Mouse (Mus musculus): Measurements from ENCODE around the gene Srpk1. TPM values are rescaled to one million over a fixed set of nuclear protein-coding genes. Genes with fewer than 3 reads are reported as not detected.

Srpk1 gene
- polyA plus RNA-seq, 1 experiment, result 29.0 TPM

DNA sequence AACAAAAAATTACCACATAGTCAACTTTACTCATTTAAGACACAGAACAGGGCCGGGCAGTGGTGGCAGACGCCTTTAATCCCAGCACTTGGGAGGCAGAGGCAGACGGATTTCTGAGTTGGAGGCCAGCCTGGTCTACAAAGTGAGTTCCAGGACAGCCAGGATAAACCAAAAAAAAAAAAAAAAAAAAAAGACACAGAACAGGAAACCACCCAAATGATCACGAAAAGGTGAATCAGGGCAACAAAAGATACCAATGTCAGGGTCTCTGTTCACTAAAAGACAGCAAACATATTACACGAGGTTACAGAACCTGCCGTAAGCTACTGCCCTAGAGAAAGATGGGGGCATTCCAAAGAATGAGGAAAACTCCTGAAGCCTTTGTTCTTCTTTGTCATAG, 9.4 kb downstream of the Srpk1 start:
- Histone ChIP-seq H3K36me3 (ENCODE audit: control insufficient read depth, insufficient read depth) (peaks cover 28% of the 10 kb centered on the region), H3ac (ENCODE audit: control insufficient read depth, insufficient read length, low read depth) (no peak overlapping the region), H3K79me2 (ENCODE audit: control insufficient read depth, insufficient read depth) (peaks cover 100% of the 10 kb centered on the region), H3K4me3 (ENCODE audit: insufficient read depth, poor library complexity, severe bottlenecking) (no peak overlapping the region), H3K79me3 (ENCODE audit: low read depth) (peaks cover 84% of the 10 kb centered on the region), H3K27me3 (ENCODE audit: control insufficient read depth, insufficient read depth, insufficient read length) (no peaks in the 10 kb centered on the region)
- TF ChIP-seq FOSL1 (IDR thresholded peaks at IDR 0.05; ENCODE audit: insufficient read depth, low read length, poor library complexity, severe bottlenecking) (no peak), USF1 (IDR thresholded peaks at IDR 0.05; ENCODE audit: low read depth) (no peak), MYOG (IDR thresholded peaks at IDR 0.05; ENCODE audit: control insufficient read depth, extremely low read depth, insufficient read length) (no peak), MAX (IDR thresholded peaks at IDR 0.05) (no peak), CTCF (IDR thresholded peaks at IDR 0.05; ENCODE audit: control insufficient read depth, insufficient read depth, insufficient read length) (no peak), MYOD1 (IDR thresholded peaks at IDR 0.05; ENCODE audit: control insufficient read depth, insufficient read length, low read depth) (no peak)

- Histone ChIP-seq H3K79me2 (ENCODE audit: control insufficient read depth, insufficient read depth) (peaks cover 100% of the 10 kb centered on the region), H3K36me3 (ENCODE audit: control insufficient read depth, insufficient read depth) (peaks cover 33% of the 10 kb centered on the region), H3K4me3 (ENCODE audit: insufficient read depth, poor library complexity, severe bottlenecking) (no peak overlapping the region), H3K27me3 (ENCODE audit: control insufficient read depth, insufficient read depth, insufficient read length) (no peaks in the 10 kb centered on the region), H3ac (ENCODE audit: control insufficient read depth, insufficient read length, low read depth) (no peak overlapping the region), H3K79me3 (ENCODE audit: low read depth) (peaks cover 82% of the 10 kb centered on the region)
- TF ChIP-seq USF1 (IDR thresholded peaks at IDR 0.05; ENCODE audit: low read depth) (no peak), MYOD1 (IDR thresholded peaks at IDR 0.05; ENCODE audit: control insufficient read depth, insufficient read length, low read depth) (no peak), CEBPB (IDR thresholded peaks at IDR 0.05; ENCODE audit: low read depth) (no peak), MYOG (IDR thresholded peaks at IDR 0.05; ENCODE audit: control insufficient read depth, extremely low read depth, insufficient read length) (no peak), FOSL1 (IDR thresholded peaks at IDR 0.05; ENCODE audit: insufficient read depth, low read length, poor library complexity, severe bottlenecking) (no peak), CTCF (IDR thresholded peaks at IDR 0.05; ENCODE audit: control insufficient read depth, insufficient read depth, insufficient read length) (no peak), MAX (IDR thresholded peaks at IDR 0.05) (no peak)
Measured at GRCm38 (mm10) chr17:28612603-28613002, 9.9 kb downstream of the Srpk1 start.

- Histone ChIP-seq H3K36me3 (ENCODE audit: control insufficient read depth, insufficient read depth) (peaks cover 51% of the 10 kb centered on the region), H3ac (ENCODE audit: control insufficient read depth, insufficient read length, low read depth) (no peak overlapping the region), H3K27me3 (ENCODE audit: control insufficient read depth, insufficient read depth, insufficient read length) (no peaks in the 10 kb centered on the region), H3K4me3 (ENCODE audit: insufficient read depth, poor library complexity, severe bottlenecking) (no peak overlapping the region), H3K79me3 (ENCODE audit: low read depth) (peaks cover 54% of the 10 kb centered on the region), H3K79me2 (ENCODE audit: control insufficient read depth, insufficient read depth) (peaks cover 70% of the 10 kb centered on the region)
- no peak for TF ChIP-seq MAX (IDR thresholded peaks at IDR 0.05)
- no peak for TF ChIP-seq CEBPB (IDR thresholded peaks at IDR 0.05; ENCODE audit: low read depth)
- TF ChIP-seq MYOD1 (IDR thresholded peaks at IDR 0.05; ENCODE audit: control insufficient read depth, insufficient read length, low read depth), result no peak
- TF ChIP-seq USF1 (IDR thresholded peaks at IDR 0.05; ENCODE audit: low read depth), result no peak
- TF ChIP-seq FOSL1 (IDR thresholded peaks at IDR 0.05; ENCODE audit: insufficient read depth, low read length, poor library complexity, severe bottlenecking), result no peak
- TF ChIP-seq CTCF (IDR thresholded peaks at IDR 0.05; ENCODE audit: control insufficient read depth, insufficient read depth, insufficient read length), result no peak
- TF ChIP-seq MYOG (IDR thresholded peaks at IDR 0.05; ENCODE audit: control insufficient read depth, extremely low read depth, insufficient read length), result no peak
Measured at GRCm38 (mm10) chr17:28609543-28609942, 13.0 kb downstream of the Srpk1 start.

GRCm38 (mm10) chr17:28601557-28602250, 20.8 kb downstream of the Srpk1 start:
- Histone ChIP-seq H3K27me3 (ENCODE audit: control insufficient read depth, insufficient read depth, insufficient read length) (no peaks in the 10 kb centered on the region), H3K79me3 (ENCODE audit: low read depth) (peaks cover under 1% of the 10 kb centered on the region), H3K79me2 (ENCODE audit: control insufficient read depth, insufficient read depth) (peaks cover 6% of the 10 kb centered on the region), H3ac (ENCODE audit: control insufficient read depth, insufficient read length, low read depth) (no peak overlapping the region), H3K4me3 (ENCODE audit: insufficient read depth, poor library complexity, severe bottlenecking) (no peak overlapping the region), H3K36me3 (ENCODE audit: control insufficient read depth, insufficient read depth) (peaks cover 89% of the 10 kb centered on the region)
- TF ChIP-seq MYOD1 (IDR thresholded peaks at IDR 0.05; ENCODE audit: control insufficient read depth, insufficient read length, low read depth) (no peak), USF1 (IDR thresholded peaks at IDR 0.05; ENCODE audit: low read depth) (no peak)

GRCm38 (mm10) chr17:28600780-28601179, 21.7 kb downstream of the Srpk1 start:
- Histone ChIP-seq H3ac (ENCODE audit: control insufficient read depth, insufficient read length, low read depth) (no peak overlapping the region), H3K27me3 (ENCODE audit: control insufficient read depth, insufficient read depth, insufficient read length) (no peaks in the 10 kb centered on the region), H3K4me3 (ENCODE audit: insufficient read depth, poor library complexity, severe bottlenecking) (no peak overlapping the region), H3K79me2 (ENCODE audit: control insufficient read depth, insufficient read depth) (peaks cover 6% of the 10 kb centered on the region), H3K36me3 (ENCODE audit: control insufficient read depth, insufficient read depth) (peaks cover 87% of the 10 kb centered on the region), H3K79me3 (ENCODE audit: low read depth) (no peaks in the 10 kb centered on the region)
- TF ChIP-seq FOSL1 (IDR thresholded peaks at IDR 0.05; ENCODE audit: insufficient read depth, low read length, poor library complexity, severe bottlenecking) (no peak), MYOD1 (IDR thresholded peaks at IDR 0.05; ENCODE audit: control insufficient read depth, insufficient read length, low read depth) (no peak), MYOG (IDR thresholded peaks at IDR 0.05; ENCODE audit: control insufficient read depth, extremely low read depth, insufficient read length) (no peak), CTCF (IDR thresholded peaks at IDR 0.05; ENCODE audit: control insufficient read depth, insufficient read depth, insufficient read length) (no peak), CEBPB (IDR thresholded peaks at IDR 0.05; ENCODE audit: low read depth) (no peak), MAX (IDR thresholded peaks at IDR 0.05) (no peak), USF1 (IDR thresholded peaks at IDR 0.05; ENCODE audit: low read depth) (no peak)

DNA sequence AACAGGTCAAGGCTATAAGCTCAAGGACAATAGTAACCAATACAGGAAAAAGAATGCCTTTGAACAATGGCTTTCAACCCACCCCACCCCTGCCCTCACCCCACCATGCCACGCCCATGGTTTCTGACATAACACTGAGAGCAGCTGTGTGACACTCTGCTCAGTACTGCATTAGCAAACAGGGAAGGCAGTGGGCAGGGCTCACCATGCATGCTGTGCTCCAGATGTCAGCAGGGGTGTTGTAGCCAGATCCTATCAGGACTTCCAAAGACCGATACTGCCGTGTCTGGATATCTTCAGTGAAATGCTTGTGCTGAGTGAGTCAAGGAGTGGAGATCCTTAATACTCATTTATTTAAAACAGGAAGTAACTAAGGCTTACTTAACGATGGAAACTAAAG, 28.5 kb downstream of the Srpk1 start:
- Histone ChIP-seq H3K4me3 (ENCODE audit: insufficient read depth, poor library complexity, severe bottlenecking) (no peak overlapping the region), H3K36me3 (ENCODE audit: control insufficient read depth, insufficient read depth) (peaks cover 82% of the 10 kb centered on the region), H3K27me3 (ENCODE audit: control insufficient read depth, insufficient read depth, insufficient read length) (no peaks in the 10 kb centered on the region)

More for the DNA sequence above, 28.5 kb downstream of the Srpk1 start:
- no peaks in the 10 kb centered on the region for H3K79me2 ChIP-seq (ENCODE audit: control insufficient read depth, insufficient read depth)
- no peak overlapping the region for H3ac ChIP-seq (ENCODE audit: control insufficient read depth, insufficient read length, low read depth)
- TF ChIP-seq MYOD1 (IDR thresholded peaks at IDR 0.05; ENCODE audit: control insufficient read depth, insufficient read length, low read depth) (no peak), USF1 (IDR thresholded peaks at IDR 0.05; ENCODE audit: low read depth) (no peak), MAX (IDR thresholded peaks at IDR 0.05) (no peak), CEBPB (IDR thresholded peaks at IDR 0.05; ENCODE audit: low read depth) (no peak), FOSL1 (IDR thresholded peaks at IDR 0.05; ENCODE audit: insufficient read depth, low read length, poor library complexity, severe bottlenecking) (no peak), CTCF (IDR thresholded peaks at IDR 0.05; ENCODE audit: control insufficient read depth, insufficient read depth, insufficient read length) (no peak)
- no peaks in the 10 kb centered on the region for H3K79me3 ChIP-seq (ENCODE audit: low read depth)

All from C2C12 (cell line).